Mouse (Mus musculus): ENCODE results near the gene Palm. TPM values are rescaled to one million over a fixed set of nuclear protein-coding genes. Genes with fewer than 3 reads are reported as not detected.

Gene Palm
- polyA plus RNA-seq, 1 experiment from 2014 or later = 44.8 TPM

DNA sequence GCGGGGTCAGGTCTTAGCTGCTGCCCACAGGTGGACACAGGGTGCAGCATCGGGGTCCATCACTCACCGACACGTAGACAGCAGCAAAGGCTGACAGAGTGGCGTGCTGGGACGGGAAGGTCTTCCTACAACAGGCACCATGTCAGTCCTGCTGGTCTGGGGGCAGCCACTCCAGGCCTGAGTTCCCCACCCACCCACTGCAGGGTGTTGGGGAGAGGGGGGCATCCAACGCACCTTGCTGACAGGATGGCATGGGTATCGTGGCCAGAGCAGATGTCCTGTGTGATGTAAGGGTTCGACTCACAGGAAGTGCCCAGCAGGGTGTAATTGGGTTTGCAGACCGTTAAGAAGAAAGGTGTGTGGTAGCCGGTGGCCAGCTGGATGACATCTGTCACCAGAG, 73.2 kb downstream of the Palm start:
- Histone ChIP-seq H3K4me2 (ENCODE audit: low read depth, low read length) (no peak overlapping the region), H3K36me3 (ENCODE audit: control insufficient read depth, insufficient read depth, low read length) (peaks cover 15% of the 10 kb centered on the region), H3K9ac (ENCODE audit: low read depth, low read length) (no peak overlapping the region), H3K27me3 (replicated peaks; ENCODE audit: control insufficient read depth, insufficient read depth, low read length) (no peaks in the 10 kb centered on the region), H3K4me1 (ENCODE audit: control insufficient read depth, insufficient read depth, low read length) (no peaks in the 10 kb centered on the region), H3K27ac (ENCODE audit: low read length) (no peak overlapping the region), H3K9me3 (ENCODE audit: control insufficient read depth, low read length) (no peaks in the 10 kb centered on the region), H3K4me3 (ENCODE audit: low read length) (no peak overlapping the region)
- 81% methylated on average over 11 of the region's 11 CpGs for WGBS
- ATAC-seq = no peak

Small RNAs within 50 kb of the gene (microRNA-seq; reads per million reads assigned to microRNA genes)
- not detected for gene Mir6910

Other genes with a start within 250 kb of the Palm start
- 36.7 and 38.4 TPM in 2 replicates for gene Mier2, start 238.4 kb upstream of the Palm start, polyA plus RNA-seq (2015; fragmentation: Nextera tagmentation; extraction: Ambion mirVana)
- gene Theg, start 206.2 kb upstream of the Palm start, polyA plus RNA-seq (2015; fragmentation: Nextera tagmentation; extraction: Ambion mirVana) = not detected in 2 replicates
- gene C2cd4c, start 179.5 kb upstream of the Palm start, polyA plus RNA-seq (2015; fragmentation: Nextera tagmentation; extraction: Ambion mirVana) = 0.02 and 0.07 TPM in 2 replicates
- gene Shc2, start 155.7 kb upstream of the Palm start, polyA plus RNA-seq (2015; fragmentation: Nextera tagmentation; extraction: Ambion mirVana) = 1.1 and 2.5 TPM in 2 replicates
- gene Odf3l2, start 147.8 kb upstream of the Palm start, polyA plus RNA-seq (2015; fragmentation: Nextera tagmentation; extraction: Ambion mirVana) = not detected in 2 replicates
- gene Madcam1, start 129.0 kb upstream of the Palm start, polyA plus RNA-seq (2015; fragmentation: Nextera tagmentation; extraction: Ambion mirVana) = 27.4 and 31.8 TPM in 2 replicates
- gene Tpgs1, start 124.2 kb upstream of the Palm start, polyA plus RNA-seq (2015; fragmentation: Nextera tagmentation; extraction: Ambion mirVana) = 56.8 and 64.4 TPM in 2 replicates
- gene Cdc34, start 111.4 kb upstream of the Palm start, polyA plus RNA-seq (2015; fragmentation: Nextera tagmentation; extraction: Ambion mirVana) = 120 and 128 TPM in 2 replicates
- 0.21 and 0.56 TPM in 2 replicates for gene Gzmm, start 104.6 kb upstream of the Palm start, polyA plus RNA-seq (2015; fragmentation: Nextera tagmentation; extraction: Ambion mirVana)
- 1,158 and 1,189 TPM in 2 replicates for gene Bsg, start 89.1 kb upstream of the Palm start, polyA plus RNA-seq (2015; fragmentation: Nextera tagmentation; extraction: Ambion mirVana)
- gene Hcn2, start 76.9 kb upstream of the Palm start, polyA plus RNA-seq (2015; fragmentation: Nextera tagmentation; extraction: Ambion mirVana) = 0.04 TPM in 1 of 2 replicates, not detected in the other
- gene Polrmt, start 47.0 kb upstream of the Palm start, polyA plus RNA-seq (2015; fragmentation: Nextera tagmentation; extraction: Ambion mirVana) = 38.8 and 40.5 TPM in 2 replicates
- gene Fgf22, start 38.5 kb upstream of the Palm start, polyA plus RNA-seq (2015; fragmentation: Nextera tagmentation; extraction: Ambion mirVana) = 0.26 TPM in 1 of 2 replicates, not detected in the other
- gene Rnf126, start 26.6 kb upstream of the Palm start, polyA plus RNA-seq (2015; fragmentation: Nextera tagmentation; extraction: Ambion mirVana) = 39.7 and 56.6 TPM in 2 replicates
- 15.1 and 16.6 TPM in 2 replicates for gene Fstl3, start 16.3 kb upstream of the Palm start, polyA plus RNA-seq (2015; fragmentation: Nextera tagmentation; extraction: Ambion mirVana)
- gene Prss57, start 2.6 kb upstream of the Palm start, polyA plus RNA-seq (2015; fragmentation: Nextera tagmentation; extraction: Ambion mirVana) = 0.07 and 0.11 TPM in 2 replicates
- gene Misp, start 27.4 kb downstream of the Palm start, polyA plus RNA-seq (2015; fragmentation: Nextera tagmentation; extraction: Ambion mirVana) = 204 and 210 TPM in 2 replicates
- gene Ptbp1, start 60.9 kb downstream of the Palm start, polyA plus RNA-seq (2015; fragmentation: Nextera tagmentation; extraction: Ambion mirVana) = 295 and 302 TPM in 2 replicates
- 2.7 and 2.8 TPM in 2 replicates for gene Prtn3, start 80.9 kb downstream of the Palm start, polyA plus RNA-seq (2015; fragmentation: Nextera tagmentation; extraction: Ambion mirVana)
- gene Plppr3, start 81.1 kb downstream of the Palm start, polyA plus RNA-seq (2015; fragmentation: Nextera tagmentation; extraction: Ambion mirVana) = 25.5 and 28.2 TPM in 2 replicates
- gene Elane, start 92.7 kb downstream of the Palm start, polyA plus RNA-seq (2015; fragmentation: Nextera tagmentation; extraction: Ambion mirVana) = 0.42 and 2.4 TPM in 2 replicates
- not detected in 2 replicates for gene Cfd, start 97.3 kb downstream of the Palm start, polyA plus RNA-seq (2015; fragmentation: Nextera tagmentation; extraction: Ambion mirVana)
- gene Med16, start 115.4 kb downstream of the Palm start, polyA plus RNA-seq (2015; fragmentation: Nextera tagmentation; extraction: Ambion mirVana) = 34.1 and 37.2 TPM in 2 replicates
- 2.1 and 7.8 TPM in 2 replicates for gene Gm26602, start 117.3 kb downstream of the Palm start, polyA plus RNA-seq (2015; fragmentation: Nextera tagmentation; extraction: Ambion mirVana)
- 0.68 and 0.69 TPM in 2 replicates for gene Kiss1r, start 123.4 kb downstream of the Palm start, polyA plus RNA-seq (2015; fragmentation: Nextera tagmentation; extraction: Ambion mirVana)
- gene R3hdm4, start 127.6 kb downstream of the Palm start, polyA plus RNA-seq (2015; fragmentation: Nextera tagmentation; extraction: Ambion mirVana) = 105 and 116 TPM in 2 replicates
- 19.4 and 22.1 TPM in 2 replicates for gene Arid3a, start 133.5 kb downstream of the Palm start, polyA plus RNA-seq (2015; fragmentation: Nextera tagmentation; extraction: Ambion mirVana)
- gene Wdr18, start 166.6 kb downstream of the Palm start, polyA plus RNA-seq (2015; fragmentation: Nextera tagmentation; extraction: Ambion mirVana) = 86.2 and 96.6 TPM in 2 replicates
- gene Grin3b, start 177.1 kb downstream of the Palm start, polyA plus RNA-seq (2015; fragmentation: Nextera tagmentation; extraction: Ambion mirVana) = 0.15 and 0.16 TPM in 2 replicates
- gene Tmem259, start 190.8 kb downstream of the Palm start, polyA plus RNA-seq (2015; fragmentation: Nextera tagmentation; extraction: Ambion mirVana) = 7.0 and 9.7 TPM in 2 replicates
- 226 and 245 TPM in 2 replicates for gene Cnn2, start 195.0 kb downstream of the Palm start, polyA plus RNA-seq (2015; fragmentation: Nextera tagmentation; extraction: Ambion mirVana)
- 3.3 and 3.4 TPM in 2 replicates for gene Abca7, start 202.9 kb downstream of the Palm start, polyA plus RNA-seq (2015; fragmentation: Nextera tagmentation; extraction: Ambion mirVana)
- 6.0 and 7.3 TPM in 2 replicates for gene Arhgap45, start 223.1 kb downstream of the Palm start, polyA plus RNA-seq (2015; fragmentation: Nextera tagmentation; extraction: Ambion mirVana)
- 190 and 212 TPM in 2 replicates for gene Polr2e, start 246.2 kb downstream of the Palm start, polyA plus RNA-seq (2015; fragmentation: Nextera tagmentation; extraction: Ambion mirVana)